Mouse (Mus musculus) frontal cortex, adult (tissue): ENCODE results near the gene Dusp27.
"Not testable (repeated sequence)": the region's sequence is repeated elsewhere in the genome, so short reads cannot be mapped to it uniquely, and the experiment has no call there.

ENCODE experiments used
- ATAC-seq: cut with Nextera tagmentation; 2 replicates; pipeline ENCODE4 v1.9.2; 2017; ENCODE audit warnings: mild to moderate bottlenecking, moderate library complexity, mixed read lengths; ENCODE audit not compliant: low TSS enrichment

Gene Dusp27

DNA sequence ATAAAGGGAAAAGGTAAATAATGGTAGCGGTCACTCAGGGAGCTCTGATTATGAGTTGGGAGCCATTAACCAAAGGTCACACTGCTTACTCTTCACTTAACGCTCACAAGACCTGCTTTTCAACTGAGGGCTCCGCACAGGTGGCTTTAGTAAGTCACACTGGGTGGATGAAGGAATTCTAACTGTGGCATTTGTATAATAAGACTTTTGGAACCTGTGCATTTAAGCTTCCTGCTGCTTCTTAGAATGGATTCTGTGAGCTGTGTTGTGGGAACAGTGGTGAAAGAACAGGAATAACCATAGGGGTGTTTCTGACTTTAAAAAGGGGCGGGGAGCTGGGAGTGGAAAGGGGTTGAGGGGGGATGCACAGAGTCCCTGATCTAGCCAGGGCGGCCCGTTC is 14.6 kb upstream of the Dusp27 start:
- no peak for ATAC-seq

- not testable (repeated sequence) for ATAC-seq
Observed at GRCm38 (mm10) chr1:166141868-166142267, 14.1 kb upstream of the Dusp27 start.

GRCm38 (mm10) chr1:166139620-166140184 is 12.0 kb upstream of the Dusp27 start:
- ATAC-seq, result no peak

GRCm38 (mm10) chr1:166139113-166139512 is 11.4 kb upstream of the Dusp27 start:
- ATAC-seq, result no peak

GRCm38 (mm10) chr1:166138136-166138535 is 10.4 kb upstream of the Dusp27 start:
- ATAC-seq, result peak; percentile 31; the same call in 1 of the 2 replicates

DNA sequence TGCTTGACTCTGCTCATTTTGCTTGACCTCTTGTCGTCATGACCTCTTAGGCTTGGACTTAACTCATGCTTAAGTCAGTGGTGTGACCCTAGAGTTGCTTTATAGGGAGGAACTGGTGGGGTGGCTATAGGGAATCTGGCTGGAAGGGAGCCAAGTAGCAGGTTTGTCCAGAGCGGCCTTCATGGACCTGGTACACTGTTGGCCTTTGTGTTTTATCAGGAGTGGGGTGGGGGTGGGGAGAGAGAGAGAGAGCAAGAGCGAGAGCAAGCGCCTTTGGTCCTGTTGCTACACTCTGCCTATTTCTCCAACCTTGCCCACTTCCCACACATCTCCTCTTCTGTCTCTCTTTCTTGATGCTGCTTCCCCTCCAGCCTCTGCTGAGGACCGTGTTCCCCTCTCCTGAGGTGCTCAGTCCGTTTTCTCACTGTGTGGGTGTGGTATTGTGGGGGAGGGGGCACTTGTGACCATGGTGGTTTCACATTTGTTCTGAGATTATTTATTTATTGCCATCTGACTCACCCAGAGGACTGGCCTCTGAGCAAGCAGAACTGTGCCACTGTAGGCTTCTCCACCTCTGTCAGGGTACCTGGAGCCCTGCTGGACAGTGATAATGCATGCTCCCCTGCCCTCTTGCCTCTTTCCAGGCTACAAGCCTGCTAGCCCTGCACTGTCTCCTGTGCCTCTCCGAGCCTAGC is 9.7 kb upstream of the Dusp27 start:
- no peak for ATAC-seq

DNA sequence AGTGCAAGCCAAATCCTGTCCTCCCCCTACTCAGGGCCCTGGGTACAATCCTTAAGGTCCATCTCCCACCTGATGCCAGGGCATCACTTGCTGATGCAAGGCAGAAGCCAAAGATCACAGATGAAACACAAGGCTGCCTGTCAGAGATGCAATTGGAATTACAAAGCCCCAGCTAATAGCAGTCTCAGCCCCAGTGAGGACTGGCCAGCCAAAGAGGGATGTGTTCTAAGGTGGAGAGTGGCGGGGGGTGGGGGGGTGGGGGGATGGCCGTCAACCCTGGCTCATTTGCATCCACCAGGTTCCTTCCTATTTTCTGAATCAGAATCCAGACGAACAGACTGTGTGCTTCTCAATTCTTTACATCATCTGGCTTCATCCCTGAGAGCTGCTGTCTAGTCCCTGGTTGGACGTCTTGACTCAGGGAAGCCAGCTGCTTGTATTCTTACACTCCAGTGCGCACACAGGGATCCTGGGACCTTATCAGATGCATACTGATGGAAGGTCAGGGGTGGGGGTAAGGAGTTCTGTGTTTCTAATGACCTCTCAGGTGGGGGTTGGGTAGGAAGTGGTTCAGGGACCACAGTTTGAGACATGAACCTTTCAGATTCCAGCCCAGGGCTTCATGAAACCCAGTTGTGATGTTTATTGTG is 7.5 kb upstream of the Dusp27 start:
- ATAC-seq, result no peak

DNA sequence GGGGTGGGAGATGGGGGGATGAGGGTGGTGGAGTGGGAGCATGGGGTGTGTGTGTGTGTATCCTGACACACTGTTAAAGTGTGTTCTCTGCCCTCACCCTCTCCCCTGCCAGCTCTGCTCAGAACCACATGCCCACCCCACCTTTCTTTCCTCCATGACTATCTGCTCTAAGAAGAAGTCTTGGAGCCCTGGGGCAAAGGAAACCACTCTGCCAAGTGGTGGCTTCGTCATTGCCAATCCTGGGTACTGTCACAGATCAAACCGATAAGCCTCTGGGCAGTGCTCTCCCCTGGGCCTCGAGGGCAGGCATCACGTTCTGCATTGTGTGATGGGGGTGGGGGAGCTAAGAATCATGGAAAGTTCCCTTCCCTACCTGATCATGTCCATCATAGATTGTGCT is 4.6 kb upstream of the Dusp27 start:
- no peak for ATAC-seq

DNA sequence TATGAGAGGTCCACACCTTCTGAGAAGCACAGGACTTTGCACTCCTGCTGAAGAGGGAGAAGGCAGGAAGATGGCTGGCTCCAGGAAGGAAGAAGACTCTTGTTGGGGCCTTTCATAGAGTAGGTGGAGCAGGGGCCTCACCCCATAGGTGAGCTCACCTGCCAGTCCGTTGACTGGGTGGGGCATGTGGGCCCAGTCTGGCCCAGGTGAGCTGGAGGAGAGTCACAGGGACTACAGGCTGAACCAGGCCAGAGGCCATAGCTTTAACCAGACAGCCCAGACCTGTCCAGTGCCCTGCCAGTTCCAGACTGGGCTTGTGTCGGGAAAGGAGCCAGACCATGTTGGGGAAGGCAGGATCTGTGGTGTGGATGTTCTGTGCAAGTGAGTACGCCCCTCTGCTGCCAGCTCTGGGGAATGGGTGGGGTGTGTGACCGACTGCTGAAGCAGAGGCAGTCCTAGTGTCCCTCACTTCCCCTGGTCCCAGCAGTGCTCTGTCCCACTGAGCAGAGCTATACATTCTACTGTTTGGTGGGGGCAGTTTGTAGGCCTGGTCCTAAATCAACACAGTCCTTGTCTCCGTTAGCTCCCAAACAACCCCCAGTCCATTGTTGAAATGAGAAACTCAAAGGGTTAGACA is 2.6 kb upstream of the Dusp27 start, which contains the start of gene Gpa33:
Gene Gpa33, plus strand, starts transcription at position 15 of the 637 bp plus-strand sequence.
- ATAC-seq, result no peak

- ATAC-seq, result no peak
Observed at GRCm38 (mm10) chr1:166128551-166128950, 829 bp upstream of the Dusp27 start.

DNA sequence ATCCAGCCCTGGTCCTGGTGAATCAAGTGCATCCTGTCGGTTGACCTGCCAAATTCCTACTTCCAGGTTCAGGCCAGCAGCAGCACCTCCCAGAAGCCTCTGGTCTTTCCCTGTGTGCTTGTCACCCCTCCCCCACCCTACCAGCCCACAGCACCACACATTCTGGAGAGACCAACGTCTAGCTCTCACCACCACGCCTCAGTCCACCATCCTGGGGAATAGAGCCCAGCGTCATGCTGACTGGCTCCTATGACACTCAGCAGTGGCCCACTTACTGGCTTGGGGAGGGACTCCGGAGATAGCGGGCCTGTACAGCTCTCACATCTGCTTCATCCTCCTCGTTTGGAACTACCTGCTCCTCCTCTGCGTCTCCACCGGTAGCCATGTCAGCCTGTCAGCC is 927 bp downstream of the Dusp27 start:
- no peak for ATAC-seq

DNA sequence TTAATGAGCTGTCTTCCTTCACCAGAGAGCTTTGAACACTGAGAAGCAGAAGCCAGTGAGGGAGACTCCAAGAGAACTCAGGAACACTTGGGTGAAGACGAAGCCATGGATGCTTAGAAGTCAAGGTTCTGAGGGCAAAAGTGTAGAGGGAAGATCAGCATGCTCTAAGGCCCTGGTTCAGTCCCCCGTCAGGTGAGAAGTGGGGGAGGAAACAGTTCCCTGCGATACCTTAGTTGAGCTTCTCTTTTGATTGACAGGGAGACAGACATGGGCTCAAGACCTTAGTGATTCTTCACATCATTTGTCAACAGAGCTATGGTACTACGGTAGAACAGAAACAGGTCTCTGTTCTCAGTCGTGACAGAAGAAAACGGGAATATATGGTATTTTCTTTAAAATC is 1.4 kb downstream of the Dusp27 start:
- no peak for ATAC-seq

DNA sequence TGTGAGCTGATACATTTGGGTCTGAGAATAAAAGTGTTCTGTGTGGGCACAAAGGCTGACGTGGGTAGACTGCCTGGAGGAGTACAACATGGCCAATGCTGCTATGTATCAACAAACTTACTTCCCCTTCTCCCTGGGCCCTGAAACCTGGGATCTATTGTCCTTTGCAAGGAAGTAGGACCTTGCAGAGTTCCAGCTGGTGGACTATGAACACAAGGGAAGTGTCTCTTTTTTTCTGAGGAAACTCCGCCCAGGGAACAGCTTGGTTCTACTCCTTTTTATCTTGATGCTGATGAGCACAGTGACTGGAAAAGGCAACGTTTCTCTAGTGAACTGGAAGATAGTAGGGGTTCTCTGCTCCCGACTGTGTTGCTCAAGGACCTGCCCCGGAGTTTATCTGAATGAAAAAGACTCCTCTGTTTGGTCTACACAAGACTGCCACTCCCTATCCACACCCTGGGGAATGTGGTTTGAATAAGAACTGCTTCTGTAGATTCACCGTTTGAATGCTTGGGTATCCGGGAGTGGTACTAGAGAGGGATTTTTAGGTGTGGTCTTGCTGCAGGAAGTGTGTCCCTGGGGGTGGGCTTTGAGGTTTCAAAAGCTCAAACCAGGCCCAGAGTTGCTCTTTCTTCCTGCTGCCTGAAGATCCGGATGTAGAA is 2.7 kb downstream of the Dusp27 start:
- ATAC-seq, result no peak

GRCm38 (mm10) chr1:166123751-166124150 is 4.0 kb downstream of the Dusp27 start:
- ATAC-seq, result no peak

DNA sequence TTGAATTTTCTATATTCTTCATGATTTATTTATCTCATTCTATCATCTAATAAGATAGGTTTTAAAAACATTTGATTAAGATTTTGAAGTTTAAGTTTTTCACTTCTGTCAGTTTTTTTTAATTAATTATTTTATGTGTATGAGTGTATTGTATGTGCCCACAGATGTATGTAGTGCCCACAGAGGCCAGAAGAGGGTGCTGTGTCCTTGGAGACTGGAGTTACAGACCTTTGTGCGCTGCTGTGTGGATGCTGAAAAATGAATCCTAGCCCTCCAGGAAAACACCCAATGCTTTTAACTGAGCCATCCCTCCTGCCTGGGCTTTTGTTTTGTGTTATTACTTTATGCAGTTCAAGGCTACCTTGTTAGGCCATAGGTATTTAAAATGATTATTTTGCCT is 4.7 kb downstream of the Dusp27 start:
- ATAC-seq, result no peak

- ATAC-seq, result no peak
Observed at GRCm38 (mm10) chr1:166122114-166122513, 5.6 kb downstream of the Dusp27 start.

- no peak for ATAC-seq
Observed at GRCm38 (mm10) chr1:166117866-166118639, 9.7 kb downstream of the Dusp27 start.

DNA sequence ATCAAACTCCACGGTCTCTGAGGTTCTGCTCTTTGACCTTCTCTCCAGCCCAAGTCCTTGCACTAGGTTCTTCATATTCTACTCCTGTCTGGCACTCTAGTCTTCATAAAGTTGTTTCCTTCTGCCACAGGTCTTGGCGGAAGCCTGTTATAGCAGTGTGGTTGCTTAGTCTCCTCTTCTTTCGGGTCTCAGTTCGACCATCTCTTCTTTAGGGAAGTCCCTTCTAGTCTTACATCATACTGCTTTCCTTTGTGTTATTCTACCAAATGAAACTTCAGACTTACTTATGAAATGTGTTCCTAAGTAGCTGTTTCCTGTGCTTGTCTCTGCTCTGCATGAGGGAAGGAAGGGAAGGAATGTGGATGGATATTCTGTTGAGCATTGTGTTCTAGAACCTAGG is 12.0 kb downstream of the Dusp27 start:
- no peak for ATAC-seq

DNA sequence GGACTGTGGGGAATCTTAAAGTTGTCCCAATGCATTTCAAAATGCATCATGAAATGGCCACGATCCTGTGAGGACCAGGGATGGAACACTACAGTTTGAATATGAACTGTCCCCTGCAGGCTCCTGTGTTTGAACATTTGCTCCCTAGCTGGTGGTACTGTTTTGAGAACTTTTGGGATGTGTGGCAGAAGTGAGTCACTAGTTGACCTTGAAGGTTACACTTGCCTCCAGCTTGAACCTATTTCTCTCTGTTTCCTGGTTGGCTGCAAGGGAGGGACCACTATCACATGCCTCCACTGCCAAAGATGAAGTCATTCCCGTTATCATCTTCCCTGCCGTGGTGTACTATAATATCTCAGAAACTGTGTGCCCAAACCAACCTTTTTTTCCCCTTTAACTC is 12.7 kb downstream of the Dusp27 start:
- ATAC-seq, result no peak

DNA sequence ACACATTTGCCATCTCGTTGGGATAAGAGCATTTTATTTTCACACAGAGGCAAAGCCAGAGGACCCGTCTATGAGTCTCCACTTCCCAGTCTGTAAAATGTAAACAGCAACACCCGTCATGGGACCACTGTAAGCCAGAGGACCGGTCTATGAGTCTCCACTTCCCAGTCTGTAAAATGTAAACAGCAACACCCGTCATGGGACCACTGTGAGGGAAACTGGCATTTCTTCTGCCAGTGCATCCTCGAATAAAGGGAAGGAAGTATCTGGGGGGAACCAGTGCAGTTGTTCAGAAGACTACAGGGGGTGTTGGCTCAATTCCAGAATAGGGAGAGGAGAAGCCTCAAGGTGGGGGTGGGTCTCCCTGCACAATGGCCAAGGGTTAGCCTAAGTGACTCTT is 22.3 kb downstream of the Dusp27 start:
- no peak for ATAC-seq

DNA sequence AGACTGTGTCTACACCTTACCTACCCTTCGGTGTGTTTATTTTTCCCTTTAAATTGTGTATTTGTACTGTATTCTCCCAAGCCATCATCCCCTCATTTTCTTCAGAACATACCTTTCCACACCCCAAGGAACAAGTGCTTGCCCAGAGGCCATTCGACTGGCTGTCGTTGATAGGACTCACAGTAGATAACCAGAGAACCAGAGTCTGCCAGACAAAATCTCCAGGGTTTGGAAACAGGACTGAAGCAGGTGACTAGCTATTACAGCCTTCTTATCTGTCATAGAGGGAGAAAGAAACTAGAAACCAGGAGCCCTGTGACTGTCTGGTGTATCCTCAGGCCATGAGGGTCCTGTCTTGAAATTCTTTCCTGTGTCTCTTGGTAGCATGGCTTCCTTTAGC is 22.9 kb downstream of the Dusp27 start:
- ATAC-seq, result no peak
